Mouse (Mus musculus) naive thymus-derived CD4-positive, alpha-beta T cell, adult 2 months (primary cell): ENCODE data around the gene Aaas.

ENCODE experiments used
- DNase-seq: peaks from one replicate; pipeline ENCODE4 v3.0.0-alpha.2; 2011; ENCODE audit warnings: low read depth

The Aaas gene

GRCm38 (mm10) chr15:102308717-102309116, 41.9 kb downstream of the Aaas start:
- DNase-seq = no peak

DNA sequence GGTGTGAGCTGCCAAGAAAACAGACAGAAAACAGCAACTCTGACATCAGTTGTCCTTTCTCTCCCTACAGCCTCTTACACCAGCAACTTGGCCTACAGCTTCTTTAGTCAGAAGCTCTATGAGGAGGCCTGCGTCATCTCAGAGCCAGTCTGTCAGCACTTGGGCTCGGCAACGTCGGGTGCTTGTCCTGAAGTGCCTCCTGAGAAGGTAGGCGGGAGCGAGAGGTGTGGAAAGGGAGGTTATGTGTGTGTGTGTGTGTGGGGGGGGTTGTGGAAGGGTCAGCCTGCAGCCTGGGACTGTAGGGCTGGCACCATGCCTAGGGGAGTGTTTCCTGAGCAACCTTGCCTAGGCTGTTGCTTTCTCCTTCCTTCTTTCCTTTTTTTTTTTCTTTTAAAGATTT, 48.0 kb downstream of the Aaas start:
- DNase-seq = no peak

DNA sequence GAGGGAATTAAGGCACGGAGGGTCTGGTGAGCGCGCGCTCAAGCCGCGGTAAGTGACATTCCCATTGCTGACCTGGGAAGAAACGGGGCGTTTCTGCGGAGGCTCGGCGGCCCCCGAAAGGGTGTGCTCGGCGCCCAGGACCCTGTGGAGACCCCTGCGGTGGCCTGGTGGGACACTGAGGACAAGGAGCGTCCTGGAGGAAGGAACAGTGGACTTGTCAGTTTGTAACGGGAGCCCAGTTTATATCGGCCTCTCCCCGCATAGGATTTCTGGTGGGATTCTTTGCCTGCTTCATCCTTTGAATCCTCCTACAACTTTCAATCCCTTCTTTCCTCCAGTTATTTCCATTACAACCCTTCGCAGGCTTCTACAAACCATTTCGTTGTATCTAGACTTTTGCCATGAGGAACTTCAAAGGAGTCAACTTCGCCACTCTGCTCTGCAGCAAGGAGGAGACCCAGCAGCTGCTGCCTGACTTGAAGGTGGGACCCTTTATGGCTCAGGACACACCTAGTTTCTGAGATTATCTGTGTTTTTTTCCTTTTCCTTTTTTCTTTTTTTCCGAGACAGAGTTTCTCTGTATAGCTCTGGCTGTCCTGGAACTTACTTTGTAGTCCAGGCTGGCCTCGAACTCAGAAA, 54.1 kb downstream of the Aaas start:
- peak; percentile 32 for DNase-seq

GRCm38 (mm10) chr15:102295633-102296367, 54.8 kb downstream of the Aaas start, which contains the start of gene Espl1:
Gene Espl1 (plus strand): TSS chr15:102296266.
- peak; percentile 92 for DNase-seq
